Mouse (Mus musculus) intestine, embryonic 16.5 days (tissue): ENCODE data around the gene Gm5622. TPM values are rescaled to one million over a fixed set of nuclear protein-coding genes. Genes with fewer than 3 reads are reported as not detected.

Experiments
- polyA plus RNA-seq: library from polyadenylated mRNA; unstranded; fragments of >200 nt; fragmentation: Nextera tagmentation; extraction: Ambion mirVana; gene quantifications from 2 replicates; pipeline ENCODE4 v1.2.1, GENCODE M21; 2015

The Gm5622 gene
- polyA plus RNA-seq, 1 experiment from 2014 or later = not detected

Other genes with a start within 250 kb of the Gm5622 start
- gene Gm7247, start 191.0 kb upstream of the Gm5622 start, polyA plus RNA-seq = not detected in 2 replicates
- gene Vmn2r88, start 142.0 kb upstream of the Gm5622 start, polyA plus RNA-seq = not detected in 2 replicates
- not detected in 2 replicates for gene Vmn2r89, start 100.9 kb upstream of the Gm5622 start, polyA plus RNA-seq
- gene Gm17175, start 21.3 kb downstream of the Gm5622 start, polyA plus RNA-seq = not detected in 2 replicates
- not detected in 2 replicates for gene Gm17174, start 39.3 kb downstream of the Gm5622 start, polyA plus RNA-seq
- gene Gm17078, start 58.5 kb downstream of the Gm5622 start, polyA plus RNA-seq = not detected in 2 replicates
- not detected in 2 replicates for gene Gm4181, start 82.9 kb downstream of the Gm5622 start, polyA plus RNA-seq
- not detected in 2 replicates for gene Gm17079, start 142.7 kb downstream of the Gm5622 start, polyA plus RNA-seq
- not detected in 2 replicates for gene Gm5800, start 164.4 kb downstream of the Gm5622 start, polyA plus RNA-seq
- gene Ang4, start 220.8 kb downstream of the Gm5622 start, polyA plus RNA-seq = 4.4 and 4.9 TPM in 2 replicates
- gene AY358078, start 247.3 kb downstream of the Gm5622 start, polyA plus RNA-seq = not detected in 2 replicates